Mouse (Mus musculus): Measurements from ENCODE around the gene Zbtb42. TPM values are rescaled to one million over a fixed set of nuclear protein-coding genes. Genes with fewer than 3 reads are reported as not detected.

Zbtb42 gene
- polyA plus RNA-seq, 1 experiment = 5.0 TPM

- no peak for TF ChIP-seq POLR2A (IDR thresholded peaks at IDR 0.05; ENCODE audit: borderline replicate concordance, extremely low read depth, insufficient read depth, insufficient read length, poor library complexity, severe bottlenecking)
- TF ChIP-seq CTCF (IDR thresholded peaks at IDR 0.05; ENCODE audit: borderline replicate concordance, extremely low read depth, insufficient read depth, insufficient read length) = no peak
- DNase-seq (ENCODE audit: low read depth) = peak; percentile 47
Observed at GRCm38 (mm10) chr12:112663303-112663702, 15.3 kb upstream of the Zbtb42 start.

GRCm38 (mm10) chr12:112663716-112664115 is 14.9 kb upstream of the Zbtb42 start:
- TF ChIP-seq CTCF (IDR thresholded peaks at IDR 0.05; ENCODE audit: borderline replicate concordance, extremely low read depth, insufficient read depth, insufficient read length) (no peak), POLR2A (IDR thresholded peaks at IDR 0.05; ENCODE audit: borderline replicate concordance, extremely low read depth, insufficient read depth, insufficient read length, poor library complexity, severe bottlenecking) (no peak)
- DNase-seq (ENCODE audit: low read depth) = peak; percentile 72

GRCm38 (mm10) chr12:112664124-112664523 is 14.5 kb upstream of the Zbtb42 start:
- DNase-seq (ENCODE audit: low read depth) = peak; percentile 91
- TF ChIP-seq POLR2A (IDR thresholded peaks at IDR 0.05; ENCODE audit: borderline replicate concordance, extremely low read depth, insufficient read depth, insufficient read length, poor library complexity, severe bottlenecking) (no peak), CTCF (IDR thresholded peaks at IDR 0.05; ENCODE audit: borderline replicate concordance, extremely low read depth, insufficient read depth, insufficient read length) (peak; percentile 19; the same call in 1 of the 2 replicates)

- TF ChIP-seq POLR2A (IDR thresholded peaks at IDR 0.05; ENCODE audit: borderline replicate concordance, extremely low read depth, insufficient read depth, insufficient read length, poor library complexity, severe bottlenecking) = no peak
- no peak for TF ChIP-seq CTCF (IDR thresholded peaks at IDR 0.05; ENCODE audit: borderline replicate concordance, extremely low read depth, insufficient read depth, insufficient read length)
- no peak for DNase-seq (ENCODE audit: low read depth)
Observed at GRCm38 (mm10) chr12:112664656-112665055, 14.0 kb upstream of the Zbtb42 start.

- TF ChIP-seq POLR2A (IDR thresholded peaks at IDR 0.05; ENCODE audit: borderline replicate concordance, extremely low read depth, insufficient read depth, insufficient read length, poor library complexity, severe bottlenecking) = no peak
- no peak for TF ChIP-seq CTCF (IDR thresholded peaks at IDR 0.05; ENCODE audit: borderline replicate concordance, extremely low read depth, insufficient read depth, insufficient read length)
Observed at GRCm38 (mm10) chr12:112665445-112665844, 13.2 kb upstream of the Zbtb42 start.

GRCm38 (mm10) chr12:112665881-112666544 is 12.6 kb upstream of the Zbtb42 start:
- DNase-seq (ENCODE audit: low read depth) = no peak
- no peak for TF ChIP-seq CTCF (IDR thresholded peaks at IDR 0.05; ENCODE audit: borderline replicate concordance, extremely low read depth, insufficient read depth, insufficient read length)

More at GRCm38 (mm10) chr12:112665445-112665844, 13.2 kb upstream of the Zbtb42 start:
- peak; percentile 94 for DNase-seq (ENCODE audit: low read depth)

GRCm38 (mm10) chr12:112667619-112668297 is 10.9 kb upstream of the Zbtb42 start:
- no peak for TF ChIP-seq POLR2A (IDR thresholded peaks at IDR 0.05; ENCODE audit: borderline replicate concordance, extremely low read depth, insufficient read depth, insufficient read length, poor library complexity, severe bottlenecking)
- DNase-seq (ENCODE audit: low read depth) = no peak

- no peak for DNase-seq (ENCODE audit: low read depth)
- TF ChIP-seq POLR2A (IDR thresholded peaks at IDR 0.05; ENCODE audit: borderline replicate concordance, extremely low read depth, insufficient read depth, insufficient read length, poor library complexity, severe bottlenecking) (no peak), CTCF (IDR thresholded peaks at IDR 0.05; ENCODE audit: borderline replicate concordance, extremely low read depth, insufficient read depth, insufficient read length) (no peak)
Observed at GRCm38 (mm10) chr12:112670718-112671393, 7.8 kb upstream of the Zbtb42 start.

- TF ChIP-seq POLR2A (IDR thresholded peaks at IDR 0.05; ENCODE audit: borderline replicate concordance, extremely low read depth, insufficient read depth, insufficient read length, poor library complexity, severe bottlenecking) (no peak), CTCF (IDR thresholded peaks at IDR 0.05; ENCODE audit: borderline replicate concordance, extremely low read depth, insufficient read depth, insufficient read length) (no peak; the same call in 1 of the 2 replicates)
- no peak for DNase-seq (ENCODE audit: low read depth)
Observed at GRCm38 (mm10) chr12:112671891-112672290, 6.7 kb upstream of the Zbtb42 start.

- peak; percentile 41; the same call in 1 of the 2 replicates for TF ChIP-seq CTCF (IDR thresholded peaks at IDR 0.05; ENCODE audit: borderline replicate concordance, extremely low read depth, insufficient read depth, insufficient read length)
- TF ChIP-seq POLR2A (IDR thresholded peaks at IDR 0.05; ENCODE audit: borderline replicate concordance, extremely low read depth, insufficient read depth, insufficient read length, poor library complexity, severe bottlenecking) = no peak
- peak; percentile 67 for DNase-seq (ENCODE audit: low read depth)
Observed at GRCm38 (mm10) chr12:112672744-112673575, 5.7 kb upstream of the Zbtb42 start.

GRCm38 (mm10) chr12:112673576-112674091 is 5.0 kb upstream of the Zbtb42 start:
- peak; percentile 65 for DNase-seq (ENCODE audit: low read depth)
- no peak for TF ChIP-seq CTCF (IDR thresholded peaks at IDR 0.05; ENCODE audit: borderline replicate concordance, extremely low read depth, insufficient read depth, insufficient read length)
- TF ChIP-seq POLR2A (IDR thresholded peaks at IDR 0.05; ENCODE audit: borderline replicate concordance, extremely low read depth, insufficient read depth, insufficient read length, poor library complexity, severe bottlenecking) = no peak

Measured in brain, embryonic 14.5 days (tissue).